Mouse (Mus musculus): ENCODE measurements around the gene Mcemp1.
A peak's percentile ranks its signal among the peaks of the same experiment; 100 is the strongest.

DNA sequence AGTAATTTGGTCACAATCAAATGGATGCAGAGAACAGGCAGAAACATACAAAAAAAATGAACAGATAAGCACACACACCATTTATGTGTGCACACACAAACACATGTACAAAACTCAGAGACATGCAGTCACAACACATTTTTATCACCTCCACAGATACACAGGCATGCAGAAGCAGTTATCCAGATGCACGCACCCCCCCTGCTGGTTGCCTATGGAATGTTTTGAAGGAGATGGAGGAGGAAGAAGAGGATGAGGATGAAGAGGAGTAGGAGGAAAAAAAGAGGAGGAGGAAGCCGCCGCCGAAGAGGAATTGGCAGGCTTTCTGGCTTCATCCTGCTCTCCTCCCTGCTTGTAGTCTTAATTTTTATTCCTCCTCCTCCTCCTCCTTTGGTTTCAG is 40.2 kb downstream of the Mcemp1 start:
- TF ChIP-seq CTCF (IDR thresholded peaks at IDR 0.05; ENCODE audit: control insufficient read depth, insufficient read depth, low read length) (peak; percentile 37), POLR2A (IDR thresholded peaks at IDR 0.05; ENCODE audit: borderline replicate concordance, control insufficient read depth, low read depth, low read length) (no peak)
